Mouse (Mus musculus) induced T-regulatory cell, adult 2 months (primary cell): Measurements from ENCODE around the gene Gm17651.
A peak's percentile ranks its signal among the peaks of the same experiment; 100 is the strongest.

ENCODE experiments used
- DNase-seq: peaks from one replicate; pipeline ENCODE4 v3.0.0-alpha.2; 2012; ENCODE audit warnings: low read depth

Gene Gm17651

GRCm38 (mm10) chr3:97674644-97675110 lies at the start of gene Gm17651:
Gm17651 (minus strand) TSS chr3:97674694.
- no peak for DNase-seq

GRCm38 (mm10) chr3:97719116-97719515 lies 44.6 kb upstream of the Gm17651 start:
- no peak for DNase-seq

GRCm38 (mm10) chr3:97715922-97716321 lies 41.4 kb upstream of the Gm17651 start:
- DNase-seq: no peak

GRCm38 (mm10) chr3:97710881-97711280 lies 36.4 kb upstream of the Gm17651 start:
- DNase-seq: no peak

GRCm38 (mm10) chr3:97710134-97710533 lies 35.6 kb upstream of the Gm17651 start:
- no peak for DNase-seq

GRCm38 (mm10) chr3:97706561-97706960 lies 32.1 kb upstream of the Gm17651 start:
- no peak for DNase-seq

GRCm38 (mm10) chr3:97705508-97705907 lies 31.0 kb upstream of the Gm17651 start:
- DNase-seq: no peak

GRCm38 (mm10) chr3:97702448-97703080 lies 28.1 kb upstream of the Gm17651 start:
- DNase-seq: no peak

- no peak for DNase-seq
Observed at GRCm38 (mm10) chr3:97701198-97701597, 26.7 kb upstream of the Gm17651 start.

- no peak for DNase-seq
Observed at GRCm38 (mm10) chr3:97699061-97699460, 24.6 kb upstream of the Gm17651 start.

GRCm38 (mm10) chr3:97697291-97697690 lies 22.8 kb upstream of the Gm17651 start:
- DNase-seq: no peak

GRCm38 (mm10) chr3:97696866-97697265 lies 22.4 kb upstream of the Gm17651 start:
- no peak for DNase-seq

GRCm38 (mm10) chr3:97693806-97694205 lies 19.3 kb upstream of the Gm17651 start:
- no peak for DNase-seq

GRCm38 (mm10) chr3:97691443-97692017 lies 17.0 kb upstream of the Gm17651 start:
- DNase-seq: no peak

- no peak for DNase-seq
Observed at GRCm38 (mm10) chr3:97690590-97690989, 16.1 kb upstream of the Gm17651 start.

- no peak for DNase-seq
Observed at GRCm38 (mm10) chr3:97689289-97689688, 14.8 kb upstream of the Gm17651 start.

GRCm38 (mm10) chr3:97686372-97687117 lies 12.1 kb upstream of the Gm17651 start:
- no peak for DNase-seq

- no peak for DNase-seq
Observed at GRCm38 (mm10) chr3:97683560-97684195, 9.2 kb upstream of the Gm17651 start.

- DNase-seq: no peak
Observed at GRCm38 (mm10) chr3:97682576-97682975, 8.1 kb upstream of the Gm17651 start.

GRCm38 (mm10) chr3:97682159-97682502 lies 7.6 kb upstream of the Gm17651 start:
- no peak for DNase-seq

- DNase-seq: peak; percentile 91
Observed at GRCm38 (mm10) chr3:97681321-97682158, 7.0 kb upstream of the Gm17651 start.
